Mouse (Mus musculus): ENCODE measurements at regions not wholly inside any gene's neighbourhood (a gene's known extent, or its start where the extent isn't known, plus 50 kb on each side); places are given as distances from the start of the nearest gene placed in this dataset.
A peak's percentile ranks its signal among the peaks of the same experiment; 100 is the strongest.

GRCm38 (mm10) chr5:64575896-64576295, 227.3 kb upstream of the Klf3 start:
- peak; percentile 54; the same call in 1 of the 2 replicates for ATAC-seq (ENCODE audit: insufficient number of reproducible peaks, insufficient read depth, low FRiP score, low read depth)
- no peak overlapping the region for H3K9ac ChIP-seq (replicated peaks; ENCODE audit: low read depth, low read length)
- H3K4me2 ChIP-seq (replicated peaks; ENCODE audit: low read depth, low read length) = no peak overlapping the region
- H3K4me1 ChIP-seq (ENCODE audit: control insufficient read depth, insufficient read depth, low read length) = peaks cover 29% of the 10 kb centered on the region
- H3K27ac ChIP-seq (ENCODE audit: low read length) = peak overlapping the region; percentile 68; the same call in 1 of the 2 replicates
- no peaks in the 10 kb centered on the region for H3K36me3 ChIP-seq (ENCODE audit: control insufficient read depth, insufficient read depth, low read length)
- H3K4me3 ChIP-seq (ENCODE audit: low read depth, low read length) = no peak overlapping the region
- no peaks in the 10 kb centered on the region for H3K27me3 ChIP-seq (ENCODE audit: control insufficient read depth, insufficient read depth, low read length)
- H3K9me3 ChIP-seq (ENCODE audit: control insufficient read depth, low read depth, low read length) = no peaks in the 10 kb centered on the region
- WGBS = 46% methylated on average over 6 of the region's 6 CpGs

- H3K27me3 ChIP-seq (ENCODE audit: control insufficient read depth, insufficient read depth, low read length) = no peaks in the 10 kb centered on the region
- 56% methylated on average over 19 of the region's 19 CpGs for WGBS
- H3K36me3 ChIP-seq (ENCODE audit: control insufficient read depth, insufficient read depth, low read length) = no peaks in the 10 kb centered on the region
- no peaks in the 10 kb centered on the region for H3K9me3 ChIP-seq (ENCODE audit: control insufficient read depth, low read depth, low read length)
- peaks cover 35% of the 10 kb centered on the region for H3K4me1 ChIP-seq (ENCODE audit: control insufficient read depth, insufficient read depth, low read length)
- peak overlapping the region; percentile 68 for H3K27ac ChIP-seq (ENCODE audit: low read length)
- H3K4me3 ChIP-seq (ENCODE audit: low read depth, low read length) = no peak overlapping the region
- no peak overlapping the region for H3K9ac ChIP-seq (replicated peaks; ENCODE audit: low read depth, low read length)
- H3K4me2 ChIP-seq (replicated peaks; ENCODE audit: low read depth, low read length) = no peak overlapping the region
- no peak for ATAC-seq (ENCODE audit: insufficient number of reproducible peaks, insufficient read depth, low FRiP score, low read depth)
Measured at GRCm38 (mm10) chr5:64576426-64577262, 226.5 kb upstream of the Klf3 start.

GRCm38 (mm10) chr5:64577424-64577823, 225.8 kb upstream of the Klf3 start:
- H3K9me3 ChIP-seq (ENCODE audit: control insufficient read depth, low read depth, low read length) = no peaks in the 10 kb centered on the region
- no peak overlapping the region for H3K4me2 ChIP-seq (replicated peaks; ENCODE audit: low read depth, low read length)
- no peak overlapping the region for H3K4me3 ChIP-seq (ENCODE audit: low read depth, low read length)
- peaks cover 36% of the 10 kb centered on the region for H3K4me1 ChIP-seq (ENCODE audit: control insufficient read depth, insufficient read depth, low read length)
- H3K9ac ChIP-seq (replicated peaks; ENCODE audit: low read depth, low read length) = no peak overlapping the region
- H3K36me3 ChIP-seq (ENCODE audit: control insufficient read depth, insufficient read depth, low read length) = no peaks in the 10 kb centered on the region
- H3K27ac ChIP-seq (ENCODE audit: low read length) = peak overlapping the region; percentile 68
- 55% methylated on average over 7 of the region's 7 CpGs for WGBS
- ATAC-seq (ENCODE audit: insufficient number of reproducible peaks, insufficient read depth, low FRiP score, low read depth) = no peak
- H3K27me3 ChIP-seq (ENCODE audit: control insufficient read depth, insufficient read depth, low read length) = no peaks in the 10 kb centered on the region

GRCm38 (mm10) chr5:64578536-64578935, 224.7 kb upstream of the Klf3 start:
- no peaks in the 10 kb centered on the region for H3K9me3 ChIP-seq (ENCODE audit: control insufficient read depth, low read depth, low read length)
- ATAC-seq (ENCODE audit: insufficient number of reproducible peaks, insufficient read depth, low FRiP score, low read depth) = no peak
- H3K36me3 ChIP-seq (ENCODE audit: control insufficient read depth, insufficient read depth, low read length) = no peaks in the 10 kb centered on the region
- no peaks in the 10 kb centered on the region for H3K27me3 ChIP-seq (ENCODE audit: control insufficient read depth, insufficient read depth, low read length)
- WGBS = 83% methylated on average over 6 of the region's 6 CpGs
- no peak overlapping the region for H3K27ac ChIP-seq (ENCODE audit: low read length)
- H3K9ac ChIP-seq (replicated peaks; ENCODE audit: low read depth, low read length) = no peak overlapping the region
- peaks cover 36% of the 10 kb centered on the region for H3K4me1 ChIP-seq (ENCODE audit: control insufficient read depth, insufficient read depth, low read length)
- no peak overlapping the region for H3K4me3 ChIP-seq (ENCODE audit: low read depth, low read length)
- no peak overlapping the region for H3K4me2 ChIP-seq (replicated peaks; ENCODE audit: low read depth, low read length)

GRCm38 (mm10) chr5:64579086-64579485, 224.1 kb upstream of the Klf3 start:
- H3K4me2 ChIP-seq (replicated peaks; ENCODE audit: low read depth, low read length) = peak overlapping the region; percentile 32; the same call in 1 of the 2 replicates
- H3K9ac ChIP-seq (replicated peaks; ENCODE audit: low read depth, low read length) = no peak overlapping the region
- ATAC-seq (ENCODE audit: insufficient number of reproducible peaks, insufficient read depth, low FRiP score, low read depth) = no peak
- 28% methylated on average over 5 of the region's 5 CpGs for WGBS
- no peaks in the 10 kb centered on the region for H3K9me3 ChIP-seq (ENCODE audit: control insufficient read depth, low read depth, low read length)
- H3K4me1 ChIP-seq (ENCODE audit: control insufficient read depth, insufficient read depth, low read length) = peaks cover 36% of the 10 kb centered on the region
- no peaks in the 10 kb centered on the region for H3K27me3 ChIP-seq (ENCODE audit: control insufficient read depth, insufficient read depth, low read length)
- peak overlapping the region; percentile 63; the same call in 1 of the 2 replicates for H3K27ac ChIP-seq (ENCODE audit: low read length)
- H3K4me3 ChIP-seq (ENCODE audit: low read depth, low read length) = no peak overlapping the region
- H3K36me3 ChIP-seq (ENCODE audit: control insufficient read depth, insufficient read depth, low read length) = no peaks in the 10 kb centered on the region

GRCm38 (mm10) chr5:64579494-64580339, 223.5 kb upstream of the Klf3 start:
- no peaks in the 10 kb centered on the region for H3K9me3 ChIP-seq (ENCODE audit: control insufficient read depth, low read depth, low read length)
- H3K27me3 ChIP-seq (ENCODE audit: control insufficient read depth, insufficient read depth, low read length) = no peaks in the 10 kb centered on the region
- no peak overlapping the region for H3K4me3 ChIP-seq (ENCODE audit: low read depth, low read length)
- ATAC-seq (ENCODE audit: insufficient number of reproducible peaks, insufficient read depth, low FRiP score, low read depth) = peak; percentile 87
- peaks cover 36% of the 10 kb centered on the region for H3K4me1 ChIP-seq (ENCODE audit: control insufficient read depth, insufficient read depth, low read length)
- H3K27ac ChIP-seq (ENCODE audit: low read length) = peak overlapping the region; percentile 87
- no peaks in the 10 kb centered on the region for H3K36me3 ChIP-seq (ENCODE audit: control insufficient read depth, insufficient read depth, low read length)
- peak overlapping the region; percentile 32 for H3K4me2 ChIP-seq (replicated peaks; ENCODE audit: low read depth, low read length)
- WGBS = 7% methylated on average over 14 of the region's 14 CpGs
- H3K9ac ChIP-seq (replicated peaks; ENCODE audit: low read depth, low read length) = no peak overlapping the region

- H3K4me1 ChIP-seq (ENCODE audit: control insufficient read depth, insufficient read depth, low read length) = peaks cover 36% of the 10 kb centered on the region
- H3K4me3 ChIP-seq (ENCODE audit: low read depth, low read length) = no peak overlapping the region
- H3K9ac ChIP-seq (replicated peaks; ENCODE audit: low read depth, low read length) = no peak overlapping the region
- ATAC-seq (ENCODE audit: insufficient number of reproducible peaks, insufficient read depth, low FRiP score, low read depth) = no peak
- H3K27ac ChIP-seq (ENCODE audit: low read length) = peak overlapping the region; percentile 87; the same call in 1 of the 2 replicates
- no peaks in the 10 kb centered on the region for H3K27me3 ChIP-seq (ENCODE audit: control insufficient read depth, insufficient read depth, low read length)
- no peaks in the 10 kb centered on the region for H3K9me3 ChIP-seq (ENCODE audit: control insufficient read depth, low read depth, low read length)
- 75% methylated on average over 3 of the region's 3 CpGs for whole genome bisulfite sequencing
- no peaks in the 10 kb centered on the region for H3K36me3 ChIP-seq (ENCODE audit: control insufficient read depth, insufficient read depth, low read length)
- peak overlapping the region; percentile 32; the same call in 1 of the 2 replicates for H3K4me2 ChIP-seq (replicated peaks; ENCODE audit: low read depth, low read length)
Measured at GRCm38 (mm10) chr5:64580340-64580723, 222.9 kb upstream of the Klf3 start.

GRCm38 (mm10) chr5:64580786-64581445, 222.3 kb upstream of the Klf3 start:
- no peak for ATAC-seq (ENCODE audit: insufficient number of reproducible peaks, insufficient read depth, low FRiP score, low read depth)
- Histone ChIP-seq H3K4me3 (ENCODE audit: low read depth, low read length) (no peak overlapping the region), H3K27ac (ENCODE audit: low read length) (peak overlapping the region; percentile 21; the same call in 1 of the 2 replicates), H3K36me3 (ENCODE audit: control insufficient read depth, insufficient read depth, low read length) (no peaks in the 10 kb centered on the region), H3K9ac (replicated peaks; ENCODE audit: low read depth, low read length) (no peak overlapping the region), H3K4me1 (ENCODE audit: control insufficient read depth, insufficient read depth, low read length) (peaks cover 36% of the 10 kb centered on the region), H3K4me2 (replicated peaks; ENCODE audit: low read depth, low read length) (no peak overlapping the region), H3K27me3 (ENCODE audit: control insufficient read depth, insufficient read depth, low read length) (no peaks in the 10 kb centered on the region), H3K9me3 (ENCODE audit: control insufficient read depth, low read depth, low read length) (no peaks in the 10 kb centered on the region)
- WGBS = 85% methylated on average over 6 of the region's 6 CpGs
